Mouse (Mus musculus): Measurements from ENCODE around the gene Cd200r1. TPM values are rescaled to one million over a fixed set of nuclear protein-coding genes. Genes with fewer than 3 reads are reported as not detected.

Cd200r1 gene
- polyA plus RNA-seq, 1 experiment: 0.02 TPM

DNA sequence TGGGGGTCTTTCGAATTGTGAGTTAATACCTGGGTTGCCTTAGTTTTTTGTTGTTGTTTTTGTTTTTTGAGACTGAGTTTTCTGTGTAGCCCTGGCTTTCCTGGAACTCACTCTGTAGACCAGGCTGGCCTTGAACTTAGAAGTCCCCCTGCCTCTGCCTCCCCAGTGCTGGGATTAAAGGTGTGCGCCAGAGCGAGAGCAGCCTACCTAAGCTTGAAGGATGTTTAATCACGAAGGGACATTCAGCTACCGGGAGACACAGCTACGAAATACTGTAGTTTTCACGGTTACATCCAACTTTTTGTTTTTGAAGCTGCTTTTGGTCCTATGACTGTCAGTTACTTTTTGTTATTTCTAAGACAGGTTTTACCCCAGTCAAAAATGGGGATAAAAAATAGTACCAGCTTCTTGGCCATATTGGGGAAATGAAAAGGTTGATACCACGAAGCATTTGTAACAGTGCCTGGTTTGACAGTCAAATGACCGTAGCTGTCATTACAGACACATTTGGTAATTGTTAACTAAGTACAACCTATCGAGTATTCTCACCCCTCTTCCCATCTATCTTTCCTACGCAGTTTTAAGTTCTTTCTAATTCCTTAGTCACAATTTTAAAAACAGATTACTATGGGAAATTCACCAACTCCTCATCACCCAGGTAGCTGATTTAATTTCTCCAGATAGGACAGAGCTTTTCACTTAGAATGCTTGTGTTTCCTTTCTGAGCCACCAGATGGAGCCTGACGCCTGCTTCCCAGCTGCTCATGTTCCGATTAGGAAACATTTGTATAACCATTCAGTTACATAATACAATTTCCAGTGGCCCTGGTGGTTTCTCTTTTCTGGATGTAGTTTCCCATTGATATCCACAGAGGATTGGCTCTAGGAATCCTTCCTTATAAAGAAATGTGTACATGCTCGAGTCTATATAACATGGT, 40.0 kb upstream of the Cd200r1 start:
- 0 out of 2 replicates have a peak, but pooled peaks have one; percentile 14 for TF ChIP-seq CEBPB (IDR thresholded peaks at IDR 0.05; ENCODE audit: insufficient read depth, poor library complexity, severe bottlenecking)
- TF ChIP-seq MAX (IDR thresholded peaks at IDR 0.05; ENCODE audit: low read depth): no peak
- no peaks in the 10 kb centered on the region for H3K27me3 ChIP-seq (ENCODE audit: control insufficient read depth, insufficient read depth, insufficient read length)
- peak overlapping the region; percentile 93 for H3ac ChIP-seq (ENCODE audit: control insufficient read depth, insufficient read length)
- peak overlapping the region; percentile 78 for H3K4me3 ChIP-seq
- H3K36me3 ChIP-seq (ENCODE audit: control insufficient read depth, insufficient read depth): peaks cover 15% of the 10 kb centered on the region
- peaks cover 57% of the 10 kb centered on the region for H3K79me2 ChIP-seq (ENCODE audit: control insufficient read depth, insufficient read depth)
- peak overlapping the region; percentile 99 for H3K4me2 ChIP-seq (ENCODE audit: low read depth)

DNA sequence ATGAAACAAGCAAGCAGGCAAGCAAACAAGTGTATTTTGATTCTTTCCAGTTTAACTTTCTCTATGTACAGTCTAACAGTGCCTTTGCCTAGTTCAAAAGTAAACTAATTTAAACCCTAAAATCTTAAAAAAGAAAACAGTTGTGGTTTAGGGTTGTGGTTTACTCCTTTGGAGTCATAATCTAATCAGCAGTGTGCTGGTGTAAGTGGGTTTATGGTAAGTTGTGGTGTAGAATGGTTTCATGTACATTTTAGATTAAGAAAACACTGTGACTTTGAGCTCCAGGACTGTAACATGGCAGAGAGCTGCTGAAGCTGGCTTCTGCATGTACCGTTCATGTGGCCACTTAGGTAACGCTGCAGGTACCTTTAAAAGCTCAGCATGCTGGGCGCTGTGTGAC, 38.0 kb upstream of the Cd200r1 start:
- peaks cover 57% of the 10 kb centered on the region for H3K79me2 ChIP-seq (ENCODE audit: control insufficient read depth, insufficient read depth)
- H3K36me3 ChIP-seq (ENCODE audit: control insufficient read depth, insufficient read depth): peaks cover 32% of the 10 kb centered on the region
- TF ChIP-seq MAX (IDR thresholded peaks at IDR 0.05; ENCODE audit: low read depth) (no peak), SRF (IDR thresholded peaks at IDR 0.05; ENCODE audit: control insufficient read depth, insufficient read length, low read depth) (no peak), POLR2A (IDR thresholded peaks at IDR 0.05; ENCODE audit: insufficient read length, low read depth) (no peak), REST (IDR thresholded peaks at IDR 0.05; ENCODE audit: insufficient read depth, insufficient read length) (no peak), MYOD1 (IDR thresholded peaks at IDR 0.05; ENCODE audit: control insufficient read depth in 1 of 3, insufficient read length in 2 of 3, low read depth in 2 of 3) (no peak), USF1 (IDR thresholded peaks at IDR 0.05; ENCODE audit: low read depth) (no peak), CEBPB (IDR thresholded peaks at IDR 0.05; ENCODE audit: insufficient read depth, poor library complexity, severe bottlenecking) (no peak), MYOG (IDR thresholded peaks at IDR 0.05; ENCODE audit: control insufficient read depth in 1 of 3, insufficient read depth in 1 of 3, insufficient read length in 2 of 3, low read depth in 2 of 3) (no peak), TCF12 (IDR thresholded peaks at IDR 0.05; ENCODE audit: insufficient read depth, poor library complexity, severe bottlenecking) (no peak), E2F4 (IDR thresholded peaks at IDR 0.05; ENCODE audit: insufficient read depth) (no peak), TCF3 (IDR thresholded peaks at IDR 0.05; ENCODE audit: insufficient read length, low read depth) (no peak), POLR2AphosphoS2 (IDR thresholded peaks at IDR 0.05; ENCODE audit: insufficient read length, low read depth) (no peak)
- no peak overlapping the region for H3K4me3 ChIP-seq
- H3K27me3 ChIP-seq (ENCODE audit: control insufficient read depth, insufficient read depth, insufficient read length): no peaks in the 10 kb centered on the region
- H3K4me2 ChIP-seq (ENCODE audit: low read depth): no peak overlapping the region
- H3ac ChIP-seq (ENCODE audit: control insufficient read depth, insufficient read length): no peak overlapping the region

DNA sequence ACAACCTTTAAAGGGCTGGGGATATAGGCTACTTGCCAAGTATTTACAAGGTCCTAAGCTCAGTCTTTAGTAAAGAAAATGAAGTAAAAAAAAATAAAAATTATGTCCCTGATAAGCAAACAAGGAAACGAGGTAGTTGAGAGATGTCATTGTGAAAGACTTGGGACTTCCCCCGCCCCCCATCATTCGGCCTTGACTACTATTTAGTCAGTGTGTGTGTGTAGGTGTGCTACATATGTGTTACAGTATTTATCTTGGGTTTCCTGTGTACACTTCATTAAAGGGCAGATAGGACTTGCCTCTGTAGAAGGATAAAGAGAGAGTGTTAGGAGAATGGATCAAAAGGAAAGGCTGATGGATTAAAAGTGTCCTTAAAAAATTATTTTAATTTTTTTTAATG, 31.5 kb upstream of the Cd200r1 start:
- Histone ChIP-seq H3K4me3 (no peak overlapping the region), H3K27me3 (ENCODE audit: control insufficient read depth, insufficient read depth, insufficient read length) (no peaks in the 10 kb centered on the region), H3ac (ENCODE audit: control insufficient read depth, insufficient read length) (no peak overlapping the region), H3K79me2 (ENCODE audit: control insufficient read depth, insufficient read depth) (peaks cover 3% of the 10 kb centered on the region), H3K4me2 (ENCODE audit: low read depth) (no peak overlapping the region), H3K36me3 (ENCODE audit: control insufficient read depth, insufficient read depth) (peaks cover 80% of the 10 kb centered on the region)
- no peak for TF ChIP-seq POLR2A (IDR thresholded peaks at IDR 0.05; ENCODE audit: insufficient read length, low read depth)
- no peak for TF ChIP-seq MYOG (IDR thresholded peaks at IDR 0.05; ENCODE audit: control insufficient read depth in 1 of 3, insufficient read depth in 1 of 3, insufficient read length in 2 of 3, low read depth in 2 of 3)
- no peak for TF ChIP-seq SRF (IDR thresholded peaks at IDR 0.05; ENCODE audit: control insufficient read depth, insufficient read length, low read depth)
- TF ChIP-seq TCF12 (IDR thresholded peaks at IDR 0.05; ENCODE audit: insufficient read depth, poor library complexity, severe bottlenecking): no peak
- no peak for TF ChIP-seq POLR2AphosphoS2 (IDR thresholded peaks at IDR 0.05; ENCODE audit: insufficient read length, low read depth)
- no peak for TF ChIP-seq TCF3 (IDR thresholded peaks at IDR 0.05; ENCODE audit: insufficient read length, low read depth)
- no peak for TF ChIP-seq USF1 (IDR thresholded peaks at IDR 0.05; ENCODE audit: low read depth)
- no peak for TF ChIP-seq CEBPB (IDR thresholded peaks at IDR 0.05; ENCODE audit: insufficient read depth, poor library complexity, severe bottlenecking)
- TF ChIP-seq REST (IDR thresholded peaks at IDR 0.05; ENCODE audit: insufficient read depth, insufficient read length): no peak
- no peak for TF ChIP-seq MAX (IDR thresholded peaks at IDR 0.05; ENCODE audit: low read depth)
- TF ChIP-seq MYOD1 (IDR thresholded peaks at IDR 0.05; ENCODE audit: control insufficient read depth in 1 of 3, insufficient read length in 2 of 3, low read depth in 2 of 3): no peak
- TF ChIP-seq E2F4 (IDR thresholded peaks at IDR 0.05; ENCODE audit: insufficient read depth): no peak

DNA sequence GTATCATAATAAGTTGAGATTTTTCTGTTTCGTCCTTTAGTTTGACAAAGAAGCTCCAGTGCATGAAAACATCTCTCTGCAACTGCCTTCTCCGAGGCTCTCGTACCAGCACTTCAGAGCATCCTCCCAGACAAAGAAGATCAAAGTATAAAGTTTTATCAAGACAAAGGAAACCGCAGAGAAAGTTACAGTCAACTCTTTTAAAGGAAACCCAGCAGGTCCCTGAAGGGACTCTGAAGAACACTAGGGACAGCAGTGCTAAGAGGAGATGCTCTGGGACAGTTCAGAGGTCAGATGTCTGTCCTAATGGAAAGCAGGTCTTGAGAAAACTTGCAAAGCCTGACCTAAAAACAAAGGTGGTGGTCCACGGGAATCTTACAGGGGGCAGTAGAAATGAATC, 29.9 kb upstream of the Cd200r1 start:
- Histone ChIP-seq H3K79me2 (ENCODE audit: control insufficient read depth, insufficient read depth) (no peaks in the 10 kb centered on the region), H3ac (ENCODE audit: control insufficient read depth, insufficient read length) (no peak overlapping the region), H3K4me2 (ENCODE audit: low read depth) (no peak overlapping the region), H3K36me3 (ENCODE audit: control insufficient read depth, insufficient read depth) (peaks cover 77% of the 10 kb centered on the region), H3K27me3 (ENCODE audit: control insufficient read depth, insufficient read depth, insufficient read length) (no peaks in the 10 kb centered on the region), H3K4me3 (no peak overlapping the region)
- TF ChIP-seq MAX (IDR thresholded peaks at IDR 0.05; ENCODE audit: low read depth) (no peak), TCF12 (IDR thresholded peaks at IDR 0.05; ENCODE audit: insufficient read depth, poor library complexity, severe bottlenecking) (no peak), USF1 (IDR thresholded peaks at IDR 0.05; ENCODE audit: low read depth) (no peak), CEBPB (IDR thresholded peaks at IDR 0.05; ENCODE audit: insufficient read depth, poor library complexity, severe bottlenecking) (no peak), SRF (IDR thresholded peaks at IDR 0.05; ENCODE audit: control insufficient read depth, insufficient read length, low read depth) (no peak), MYOG (IDR thresholded peaks at IDR 0.05; ENCODE audit: control insufficient read depth in 1 of 3, insufficient read depth in 1 of 3, insufficient read length in 2 of 3, low read depth in 2 of 3) (no peak), POLR2A (IDR thresholded peaks at IDR 0.05; ENCODE audit: insufficient read length, low read depth) (no peak), E2F4 (IDR thresholded peaks at IDR 0.05; ENCODE audit: insufficient read depth) (no peak), POLR2AphosphoS2 (IDR thresholded peaks at IDR 0.05; ENCODE audit: insufficient read length, low read depth) (no peak), REST (IDR thresholded peaks at IDR 0.05; ENCODE audit: insufficient read depth, insufficient read length) (no peak), MYOD1 (IDR thresholded peaks at IDR 0.05; ENCODE audit: control insufficient read depth in 1 of 3, insufficient read length in 2 of 3, low read depth in 2 of 3) (no peak), TCF3 (IDR thresholded peaks at IDR 0.05; ENCODE audit: insufficient read length, low read depth) (no peak)

Data from myocyte (in vitro differentiated cells).